Mouse (Mus musculus): Measurements from ENCODE around the gene Nln.

Gene Nln

GRCm38 (mm10) chr13:104023356-104023911, 86.0 kb downstream of the Nln start:
- DNase-seq (ENCODE audit: extremely low read depth, low read depth, low spot score) = no peak

DNA sequence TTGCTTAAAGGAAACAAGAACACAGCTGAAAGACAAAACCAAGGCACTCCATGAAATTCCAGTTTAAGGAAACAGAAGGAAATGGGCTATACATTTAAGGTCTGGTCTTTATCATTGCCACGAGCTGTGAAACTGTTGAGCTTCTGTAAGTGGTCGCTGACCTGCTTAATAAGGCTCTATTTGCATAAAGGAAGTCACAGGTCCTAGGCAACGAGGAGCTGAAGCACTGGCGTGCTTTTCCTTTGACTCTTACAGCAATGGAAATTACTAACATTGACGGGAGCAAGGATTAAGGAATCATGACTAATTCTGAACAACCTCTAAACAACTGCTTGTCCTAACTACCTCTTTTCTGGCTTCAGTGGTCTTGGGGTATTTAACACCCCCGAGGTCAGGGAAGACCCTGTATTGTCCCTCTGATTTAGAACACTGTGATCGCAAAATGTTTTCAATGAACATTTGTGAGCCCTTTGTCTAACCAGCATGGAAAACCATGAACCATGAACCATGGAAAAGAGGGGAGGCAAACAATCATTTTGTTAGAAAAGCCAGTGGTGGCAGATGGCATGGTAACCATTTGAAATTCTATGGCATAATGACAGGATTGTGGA, 90.8 kb downstream of the Nln start:
- no peak for DNase-seq (ENCODE audit: extremely low read depth, low read depth, low spot score)

- DNase-seq (ENCODE audit: extremely low read depth, low read depth, low spot score) = no peak
Measured at GRCm38 (mm10) chr13:104015246-104016105, 93.9 kb downstream of the Nln start.

GRCm38 (mm10) chr13:104014038-104014437, 95.4 kb downstream of the Nln start:
- DNase-seq (ENCODE audit: extremely low read depth, low read depth, low spot score) = no peak

GRCm38 (mm10) chr13:104013380-104013779, 96.0 kb downstream of the Nln start:
- DNase-seq (ENCODE audit: extremely low read depth, low read depth, low spot score) = no peak

DNA sequence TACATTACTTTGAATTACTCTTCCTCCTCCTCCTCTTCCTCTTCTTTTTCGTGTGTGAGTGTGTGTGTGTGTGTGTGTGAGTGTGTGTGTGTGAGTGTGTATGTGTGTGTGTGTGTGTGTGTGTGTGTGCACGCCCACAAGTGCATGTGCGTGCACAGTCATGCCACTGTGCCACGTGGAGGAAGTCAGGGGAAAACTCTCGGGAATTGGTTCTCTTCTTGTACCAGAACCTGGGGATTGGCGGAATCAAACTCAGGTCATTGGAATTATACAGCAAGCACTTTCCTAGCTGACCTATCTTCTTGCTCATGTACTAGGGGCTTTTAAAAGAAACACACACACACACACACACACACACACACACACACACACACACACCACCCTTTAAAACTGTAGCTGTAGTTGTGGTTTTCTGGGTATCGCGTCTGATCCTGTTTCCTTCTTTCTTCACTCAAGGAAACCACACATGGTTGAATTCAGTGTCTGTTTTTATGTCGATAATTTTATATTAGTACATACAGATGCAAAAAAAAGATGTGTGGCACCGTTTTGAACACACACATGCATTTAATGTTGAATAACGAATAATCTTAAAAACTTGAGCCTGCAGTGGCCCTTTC, 97.1 kb downstream of the Nln start:
- no peak for DNase-seq (ENCODE audit: extremely low read depth, low read depth, low spot score)

DNA sequence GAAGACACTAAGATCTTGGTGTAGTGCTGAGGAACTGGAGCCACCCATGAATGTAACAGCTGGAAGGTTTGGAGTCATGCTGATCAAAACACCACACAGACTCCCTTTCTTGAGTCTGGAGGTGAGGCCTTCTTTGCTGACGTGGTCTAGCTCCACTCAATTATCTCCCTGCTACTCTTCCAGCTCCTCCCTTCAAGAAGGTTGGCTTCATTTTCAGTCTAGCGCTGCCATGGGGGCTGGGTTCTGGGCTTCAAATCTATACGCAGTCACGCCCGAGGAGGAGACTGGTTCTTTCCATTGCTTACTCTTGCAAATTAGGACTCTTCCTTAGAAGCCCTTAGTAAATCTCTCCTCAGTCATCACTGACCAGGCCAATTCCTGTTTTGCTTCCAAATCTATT, 98.1 kb downstream of the Nln start:
- DNase-seq (ENCODE audit: extremely low read depth, low read depth, low spot score) = no peak

DNA sequence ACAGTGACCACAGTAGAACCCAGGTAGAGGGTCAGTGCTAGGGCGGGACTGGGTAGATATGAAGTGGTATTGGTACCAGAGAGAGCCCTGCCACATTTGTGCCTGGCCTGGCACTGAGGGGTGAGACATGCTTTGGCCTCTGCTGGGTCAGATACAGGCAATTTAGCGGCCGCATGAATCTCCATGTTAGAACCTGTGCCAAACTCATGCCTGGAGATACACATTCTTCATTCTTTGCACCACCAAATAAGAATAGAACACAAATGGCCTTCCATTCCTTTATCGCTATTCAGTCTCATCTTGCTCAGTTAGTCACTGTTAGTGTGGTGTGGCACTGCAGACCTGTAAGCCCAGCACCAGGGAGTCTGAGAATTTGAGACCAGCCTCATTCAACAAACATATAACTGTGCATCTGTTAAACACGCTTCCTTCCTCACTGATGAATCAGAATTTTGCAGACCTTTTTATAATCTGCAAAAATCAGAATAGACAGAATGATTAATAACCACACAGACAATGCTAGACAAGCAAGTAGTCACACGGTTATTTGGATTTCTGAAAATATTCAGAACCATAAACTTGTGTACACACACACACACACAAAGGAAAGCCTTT, 104.1 kb downstream of the Nln start:
- DNase-seq (ENCODE audit: extremely low read depth, low read depth, low spot score) = no peak

- no peak for DNase-seq (ENCODE audit: extremely low read depth, low read depth, low spot score)
Measured at GRCm38 (mm10) chr13:103994085-103994455, 115.3 kb downstream of the Nln start.

- no peak for DNase-seq (ENCODE audit: extremely low read depth, low read depth, low spot score)
Measured at GRCm38 (mm10) chr13:103993142-103994084, 116.0 kb downstream of the Nln start.

DNA sequence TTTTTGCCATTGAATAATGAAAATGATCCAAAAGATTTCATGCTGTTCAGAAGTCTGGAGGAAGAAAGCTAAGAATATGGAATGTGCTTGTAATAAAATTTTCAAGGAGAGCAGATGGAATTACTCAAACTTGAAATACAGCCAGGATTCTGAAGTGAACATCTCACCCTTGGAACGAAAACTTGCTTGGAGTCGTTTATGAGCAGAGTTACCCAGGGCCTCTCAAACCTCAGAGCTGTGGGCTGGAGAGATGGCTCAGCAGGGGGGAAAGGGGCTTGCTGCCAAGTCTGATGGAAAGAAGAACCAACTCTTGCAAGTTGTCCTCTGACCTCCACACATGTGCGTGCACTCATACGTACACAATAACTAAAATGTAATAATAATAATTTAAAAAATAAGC, 122.8 kb downstream of the Nln start:
- DNase-seq (ENCODE audit: extremely low read depth, low read depth, low spot score) = no peak

- no peak for DNase-seq (ENCODE audit: extremely low read depth, low read depth, low spot score)
Measured at GRCm38 (mm10) chr13:103985510-103986278, 123.7 kb downstream of the Nln start.

- DNase-seq (ENCODE audit: extremely low read depth, low read depth, low spot score) = no peak
Measured at GRCm38 (mm10) chr13:103982376-103982775, 127.0 kb downstream of the Nln start.

- DNase-seq (ENCODE audit: extremely low read depth, low read depth, low spot score) = no peak
Measured at GRCm38 (mm10) chr13:103980414-103980813, 129.0 kb downstream of the Nln start.

- DNase-seq (ENCODE audit: extremely low read depth, low read depth, low spot score) = peak; percentile 85
Measured at GRCm38 (mm10) chr13:103978286-103978866, 131.0 kb downstream of the Nln start.

DNA sequence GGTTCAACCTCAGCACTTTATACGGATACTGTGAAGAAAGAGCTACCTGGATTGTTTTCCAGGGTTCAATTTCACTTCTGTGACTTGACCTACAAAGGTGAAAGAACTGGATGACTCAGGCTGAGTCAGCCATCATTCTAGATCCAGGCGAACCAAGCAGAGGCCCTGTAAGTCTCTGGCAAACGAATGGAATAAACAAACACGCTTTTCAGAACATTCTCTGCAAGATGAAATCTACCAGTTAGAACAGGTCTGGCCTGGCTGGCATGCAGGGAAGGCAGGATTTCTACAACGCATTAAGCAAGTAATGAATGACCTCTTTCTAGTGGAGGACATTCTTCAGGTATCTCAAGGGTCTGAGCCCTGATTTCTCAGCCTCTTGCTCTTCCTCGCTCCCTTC, 131.6 kb downstream of the Nln start:
- DNase-seq (ENCODE audit: extremely low read depth, low read depth, low spot score) = peak; percentile 95

DNA sequence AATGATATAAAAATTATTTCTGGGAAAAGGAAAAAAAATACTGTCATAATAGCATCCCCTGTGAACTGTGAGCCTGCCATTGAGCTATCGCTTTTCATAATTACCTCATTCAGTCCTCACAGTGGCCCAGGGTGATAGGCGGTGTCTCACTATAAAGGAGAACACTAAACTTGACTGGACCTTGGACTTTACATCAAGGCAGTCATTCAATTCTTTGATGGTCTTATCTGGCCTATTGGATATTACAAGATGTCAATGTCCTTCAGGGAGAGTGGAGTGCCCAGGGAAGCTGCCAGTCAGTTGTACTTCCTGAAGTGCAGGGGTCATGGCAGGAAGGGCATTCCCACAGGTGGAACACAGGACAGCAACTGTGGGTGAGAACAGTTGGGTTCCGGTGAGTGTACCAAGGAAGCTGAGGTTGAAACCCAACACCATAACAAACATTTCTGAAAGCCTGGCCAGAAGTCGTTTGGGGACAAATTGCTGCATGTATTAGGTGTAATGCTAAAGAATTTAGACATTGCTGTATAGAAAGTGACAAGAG, 133.2 kb downstream of the Nln start:
- DNase-seq (ENCODE audit: extremely low read depth, low read depth, low spot score) = no peak

- no peak for DNase-seq (ENCODE audit: extremely low read depth, low read depth, low spot score)
Measured at GRCm38 (mm10) chr13:103975101-103975500, 134.3 kb downstream of the Nln start.

DNA sequence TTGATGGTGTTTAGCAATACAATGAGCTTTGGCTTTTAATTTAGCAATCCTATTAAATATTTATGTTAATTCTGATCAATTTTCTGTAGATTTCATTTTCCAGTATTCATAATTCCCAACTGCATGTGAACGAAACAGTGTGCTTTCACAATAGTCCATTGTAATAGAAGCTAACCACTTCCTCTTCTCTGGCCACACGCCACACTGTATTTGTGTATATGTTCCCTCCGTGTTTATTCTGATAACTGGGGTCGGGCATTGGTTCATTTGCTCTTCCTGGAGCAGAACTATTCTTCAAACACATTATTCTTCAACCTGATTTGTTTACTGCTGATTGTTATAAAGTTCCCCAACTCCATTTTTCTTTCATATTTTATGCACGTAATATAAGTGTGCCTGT, 135.4 kb downstream of the Nln start:
- DNase-seq (ENCODE audit: extremely low read depth, low read depth, low spot score) = no peak
